Mouse (Mus musculus) R1 (cell line): ENCODE measurements around the gene Olfr1185-ps1.
"Not testable (repeated sequence)": the region's sequence is repeated elsewhere in the genome, so short reads cannot be mapped to it uniquely, and the experiment has no call there.

ENCODE experiments used
- DNase-seq: peaks from one replicate; pipeline ENCODE4 v3.0.0-alpha.2; 2018; ENCODE audit warnings: low read depth, low spot score

Gene Olfr1185-ps1

GRCm38 (mm10) chr2:88493020-88493419, at the start of gene Olfr1185-ps1:
TSS of gene Olfr1185-ps1 (plus strand) at chr2:88493320.
- DNase-seq, result no peak

GRCm38 (mm10) chr2:88449031-88449430, 44.1 kb upstream of the Olfr1185-ps1 start, which contains the start of gene Gm13757:
TSS of gene Gm13757 (minus strand) at chr2:88449131.
- DNase-seq, result no peak

GRCm38 (mm10) chr2:88454567-88454966, 38.6 kb upstream of the Olfr1185-ps1 start, which contains the start of gene Olfr1183:
TSS of gene Olfr1183 (plus strand) at chr2:88454867.
- not testable (repeated sequence) for DNase-seq

DNA sequence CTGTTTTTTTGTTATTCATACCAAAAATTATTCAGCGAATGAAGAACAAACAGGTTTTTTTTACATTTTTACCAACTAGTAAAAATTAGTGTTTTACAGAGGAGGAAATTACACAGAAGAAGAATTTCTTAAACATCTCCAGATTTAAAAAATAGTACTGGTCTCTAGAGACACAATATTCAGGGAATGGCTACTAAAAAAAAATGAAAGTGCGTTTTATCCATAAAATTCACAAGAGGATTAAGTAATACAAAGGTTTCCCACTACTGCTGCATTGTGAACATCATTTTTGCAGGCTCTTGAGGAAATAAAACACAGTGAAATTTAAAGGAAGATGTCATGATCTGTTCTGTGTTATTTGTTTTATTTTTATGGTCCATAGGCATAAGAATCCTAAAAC, 9.8 kb upstream of the Olfr1185-ps1 start, which contains the start of gene Olfr1184:
Gene Olfr1184 (plus strand): TSS at position 301 of the 400 bp plus-strand sequence.
- no peak for DNase-seq

DNA sequence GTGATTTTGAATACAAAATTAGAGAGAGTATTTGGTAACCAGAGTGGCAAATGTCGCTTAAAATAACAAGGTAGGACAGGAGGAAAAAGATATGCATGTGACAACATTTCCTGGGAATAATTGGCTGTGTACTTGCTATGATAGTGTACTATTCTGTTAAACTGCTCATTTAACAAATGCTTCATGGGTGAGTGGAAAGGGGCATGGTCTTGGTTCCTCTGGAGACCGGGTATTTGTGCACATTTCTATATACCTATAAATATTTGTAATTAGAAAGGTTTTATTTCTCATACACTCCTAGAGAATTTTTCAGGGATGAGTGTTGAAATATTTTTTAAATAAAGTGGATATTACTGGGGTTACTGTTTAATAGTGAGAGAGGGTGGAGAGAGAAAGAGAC, 25.1 kb downstream of the Olfr1185-ps1 start, which contains the start of gene Olfr1186:
Gene Olfr1186 (plus strand): TSS at position 301 of the 400 bp plus-strand sequence.
- DNase-seq, result no peak

GRCm38 (mm10) chr2:88525720-88526119, 32.6 kb downstream of the Olfr1185-ps1 start:
- DNase-seq, result no peak
